Mouse (Mus musculus): ENCODE data around the gene Nptxr. TPM values are rescaled to one million over a fixed set of nuclear protein-coding genes. Genes with fewer than 3 reads are reported as not detected.

Nptxr gene
- polyA plus RNA-seq, 1 experiment from 2014 or later = 1.3 TPM

- 86% methylated on average over 6 of the region's 6 CpGs for WGBS
- H3K36me3 ChIP-seq (ENCODE audit: control insufficient read depth, insufficient read depth, low read length) = peaks cover 35% of the 10 kb centered on the region
- no peak overlapping the region for H3K27ac ChIP-seq (replicated peaks in 1 of 2; ENCODE audit: control insufficient read depth in 1 of 2, insufficient read depth in 1 of 2, low read depth in 2 of 2, low read length in 2 of 2)
- peaks cover under 1 to 5% of the 10 kb centered on the region in 2 experiments; a peak in 1 of 4 replicates for H3K4me1 ChIP-seq (ENCODE audit: control insufficient read depth in 2 of 2, insufficient read depth in 2 of 2, low read length in 2 of 2)
- no peak overlapping the region for H3K9ac ChIP-seq (ENCODE audit: low read length)
- H3K4me3 ChIP-seq (ENCODE audit: control insufficient read depth in 1 of 2, insufficient read depth in 1 of 2, low read depth in 1 of 2, low read length in 2 of 2) = no peak overlapping the region
- no peak overlapping the region for H3K4me2 ChIP-seq (ENCODE audit: low read length)
- H3K27me3 ChIP-seq (ENCODE audit: control insufficient read depth, insufficient read depth, low read length) = no peaks in the 10 kb centered on the region
- ATAC-seq (ENCODE audit: insufficient number of reproducible peaks, insufficient read depth, low FRiP score, low read depth) = no peak
- no peaks in the 10 kb centered on the region for H3K9me3 ChIP-seq (ENCODE audit: control insufficient read depth, low read length)
These were observed 43.6 kb downstream of the Nptxr start for GRCm38 (mm10) chr15:79760956-79761355.

DNA sequence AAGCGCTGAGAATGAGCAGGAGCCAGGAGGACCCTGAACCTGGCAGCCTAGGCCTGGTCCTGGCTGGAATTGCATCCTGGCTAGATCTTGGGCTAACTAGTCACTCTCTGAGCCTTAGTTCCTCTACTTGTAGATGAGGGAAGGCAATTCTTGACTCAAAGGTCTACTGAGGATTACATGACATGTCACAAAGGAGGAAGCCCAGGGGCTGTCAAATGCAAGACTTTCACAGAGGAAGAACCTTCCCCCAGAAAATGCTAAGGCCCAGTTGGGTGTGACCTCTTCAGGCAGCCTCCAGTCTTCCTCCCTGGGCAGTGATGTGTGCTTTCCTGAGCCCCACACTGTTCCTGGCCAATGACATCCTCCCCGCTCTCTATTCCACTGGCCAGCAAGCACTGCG, 47.4 kb downstream of the Nptxr start:
- H3K27ac ChIP-seq (replicated peaks in 1 of 2; ENCODE audit: control insufficient read depth in 1 of 2, insufficient read depth in 1 of 2, low read depth in 2 of 2, low read length in 2 of 2) = no peak overlapping the region
- WGBS = 84% methylated on average over 3 of the region's 3 CpGs

GRCm38 (mm10) chr15:79755977-79756625, 48.5 kb downstream of the Nptxr start:
- Histone ChIP-seq H3K27me3 (ENCODE audit: control insufficient read depth, insufficient read depth, low read length) (no peaks in the 10 kb centered on the region), H3K9me3 (ENCODE audit: control insufficient read depth, low read length) (no peaks in the 10 kb centered on the region), H3K27ac (replicated peaks in 1 of 2; ENCODE audit: control insufficient read depth in 1 of 2, insufficient read depth in 1 of 2, low read depth in 2 of 2, low read length in 2 of 2) (no peak overlapping the region), H3K9ac (ENCODE audit: low read length) (no peak overlapping the region), H3K4me2 (ENCODE audit: low read length) (no peak overlapping the region), H3K4me1 (ENCODE audit: control insufficient read depth in 2 of 2, insufficient read depth in 2 of 2, low read length in 2 of 2) (no peaks in the 10 kb centered on the region), H3K36me3 (ENCODE audit: control insufficient read depth, insufficient read depth, low read length) (0 out of 2 replicates have a peak, but pooled peaks cover 3% of the 10 kb centered on the region), H3K4me3 (ENCODE audit: control insufficient read depth in 1 of 2, insufficient read depth in 1 of 2, low read depth in 1 of 2, low read length in 2 of 2) (no peak overlapping the region)
- WGBS = 83% methylated on average over 8 of the region's 8 CpGs
- ATAC-seq (ENCODE audit: insufficient number of reproducible peaks, insufficient read depth, low FRiP score, low read depth) = no peak

More for the DNA sequence above, 47.4 kb downstream of the Nptxr start:
- no peak for ATAC-seq (ENCODE audit: insufficient number of reproducible peaks, insufficient read depth, low FRiP score, low read depth)
- Histone ChIP-seq H3K9ac (ENCODE audit: low read length) (no peak overlapping the region), H3K4me2 (ENCODE audit: low read length) (no peak overlapping the region), H3K4me3 (ENCODE audit: control insufficient read depth in 1 of 2, insufficient read depth in 1 of 2, low read depth in 1 of 2, low read length in 2 of 2) (no peak overlapping the region), H3K27me3 (ENCODE audit: control insufficient read depth, insufficient read depth, low read length) (no peaks in the 10 kb centered on the region), H3K9me3 (ENCODE audit: control insufficient read depth, low read length) (no peaks in the 10 kb centered on the region), H3K36me3 (ENCODE audit: control insufficient read depth, insufficient read depth, low read length) (peaks cover 13% of the 10 kb centered on the region), H3K4me1 (ENCODE audit: control insufficient read depth in 2 of 2, insufficient read depth in 2 of 2, low read length in 2 of 2) (no peaks in the 10 kb centered on the region)

- Histone ChIP-seq H3K36me3 (ENCODE audit: control insufficient read depth, insufficient read depth, low read length) (no peaks in the 10 kb centered on the region), H3K4me2 (ENCODE audit: low read length) (no peak overlapping the region), H3K27ac (replicated peaks in 1 of 2; ENCODE audit: control insufficient read depth in 1 of 2, insufficient read depth in 1 of 2, low read depth in 2 of 2, low read length in 2 of 2) (no peak overlapping the region), H3K9ac (ENCODE audit: low read length) (no peak overlapping the region), H3K4me3 (ENCODE audit: control insufficient read depth in 1 of 2, insufficient read depth in 1 of 2, low read depth in 1 of 2, low read length in 2 of 2) (no peak overlapping the region), H3K4me1 (ENCODE audit: control insufficient read depth in 2 of 2, insufficient read depth in 2 of 2, low read length in 2 of 2) (no peaks in the 10 kb centered on the region), H3K9me3 (ENCODE audit: control insufficient read depth, low read length) (no peaks in the 10 kb centered on the region), H3K27me3 (ENCODE audit: control insufficient read depth, insufficient read depth, low read length) (no peaks in the 10 kb centered on the region)
- WGBS = 83% methylated on average over 4 of the region's 4 CpGs
- ATAC-seq (ENCODE audit: insufficient number of reproducible peaks, insufficient read depth, low FRiP score, low read depth) = no peak
These were observed 49.4 kb downstream of the Nptxr start for GRCm38 (mm10) chr15:79755176-79755575.

DNA sequence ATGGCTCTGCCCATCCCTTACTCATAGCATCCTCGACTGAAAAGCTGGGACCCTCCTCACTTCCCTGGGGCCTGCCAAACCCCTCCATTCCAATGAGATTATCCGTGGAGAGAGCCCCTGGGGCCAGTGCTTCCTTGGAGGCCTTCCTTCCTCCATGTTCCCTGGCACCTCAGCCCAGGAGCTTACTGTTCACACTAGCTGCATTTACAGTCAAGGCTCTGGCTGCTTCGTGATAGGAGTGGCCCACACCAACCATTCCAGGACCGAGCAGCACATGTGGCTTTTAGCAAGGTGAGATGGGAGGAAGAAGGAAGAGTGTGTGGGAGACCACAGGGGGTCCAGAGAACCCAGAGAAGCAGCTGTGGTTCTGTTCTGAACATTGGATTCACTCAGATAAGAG, 50.7 kb downstream of the Nptxr start:
- Histone ChIP-seq H3K9me3 (ENCODE audit: control insufficient read depth, low read length) (no peaks in the 10 kb centered on the region), H3K4me1 (ENCODE audit: control insufficient read depth in 2 of 2, insufficient read depth in 2 of 2, low read length in 2 of 2) (no peaks in the 10 kb centered on the region), H3K36me3 (ENCODE audit: control insufficient read depth, insufficient read depth, low read length) (no peaks in the 10 kb centered on the region), H3K4me2 (ENCODE audit: low read length) (no peak overlapping the region), H3K27ac (replicated peaks in 1 of 2; ENCODE audit: control insufficient read depth in 1 of 2, insufficient read depth in 1 of 2, low read depth in 2 of 2, low read length in 2 of 2) (no peak overlapping the region), H3K27me3 (ENCODE audit: control insufficient read depth, insufficient read depth, low read length) (no peaks in the 10 kb centered on the region), H3K4me3 (ENCODE audit: control insufficient read depth in 1 of 2, insufficient read depth in 1 of 2, low read depth in 1 of 2, low read length in 2 of 2) (no peak overlapping the region), H3K9ac (ENCODE audit: low read length) (no peak overlapping the region)
- no peak for ATAC-seq (ENCODE audit: insufficient number of reproducible peaks, insufficient read depth, low FRiP score, low read depth)
- WGBS = 44% methylated on average over 4 of the region's 4 CpGs

DNA sequence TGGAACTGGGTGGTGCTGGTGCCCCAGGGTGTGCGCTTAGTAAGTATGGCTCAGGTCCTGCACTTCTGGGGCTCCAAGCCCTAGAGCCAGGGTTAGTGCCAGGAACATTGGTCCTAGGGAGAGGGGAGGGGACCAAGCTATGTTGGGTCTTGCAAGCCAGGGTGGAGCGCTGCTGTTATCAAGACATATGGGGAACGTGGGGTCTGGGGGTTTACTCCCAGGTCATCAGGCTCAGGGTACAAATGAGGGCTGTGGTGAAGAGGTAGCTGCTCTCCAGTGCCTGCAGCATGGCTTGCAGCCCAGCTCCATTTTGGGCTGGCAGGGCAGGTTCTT, 51.2 kb downstream of the Nptxr start:
- whole genome bisulfite sequencing = 77% methylated on average over 3 of the region's 3 CpGs
- H3K27ac ChIP-seq (replicated peaks in 1 of 2; ENCODE audit: control insufficient read depth in 1 of 2, insufficient read depth in 1 of 2, low read depth in 2 of 2, low read length in 2 of 2) = no peak overlapping the region
- no peaks in the 10 kb centered on the region for H3K9me3 ChIP-seq (ENCODE audit: control insufficient read depth, low read length)
- no peak overlapping the region for H3K4me3 ChIP-seq (ENCODE audit: control insufficient read depth in 1 of 2, insufficient read depth in 1 of 2, low read depth in 1 of 2, low read length in 2 of 2)
- no peak for ATAC-seq (ENCODE audit: insufficient number of reproducible peaks, insufficient read depth, low FRiP score, low read depth)
- H3K4me1 ChIP-seq (ENCODE audit: control insufficient read depth in 2 of 2, insufficient read depth in 2 of 2, low read length in 2 of 2) = no peaks in the 10 kb centered on the region
- no peaks in the 10 kb centered on the region for H3K27me3 ChIP-seq (ENCODE audit: control insufficient read depth, insufficient read depth, low read length)
- H3K9ac ChIP-seq (ENCODE audit: low read length) = no peak overlapping the region
- no peak overlapping the region for H3K4me2 ChIP-seq (ENCODE audit: low read length)
- H3K36me3 ChIP-seq (ENCODE audit: control insufficient read depth, insufficient read depth, low read length) = no peaks in the 10 kb centered on the region

DNA sequence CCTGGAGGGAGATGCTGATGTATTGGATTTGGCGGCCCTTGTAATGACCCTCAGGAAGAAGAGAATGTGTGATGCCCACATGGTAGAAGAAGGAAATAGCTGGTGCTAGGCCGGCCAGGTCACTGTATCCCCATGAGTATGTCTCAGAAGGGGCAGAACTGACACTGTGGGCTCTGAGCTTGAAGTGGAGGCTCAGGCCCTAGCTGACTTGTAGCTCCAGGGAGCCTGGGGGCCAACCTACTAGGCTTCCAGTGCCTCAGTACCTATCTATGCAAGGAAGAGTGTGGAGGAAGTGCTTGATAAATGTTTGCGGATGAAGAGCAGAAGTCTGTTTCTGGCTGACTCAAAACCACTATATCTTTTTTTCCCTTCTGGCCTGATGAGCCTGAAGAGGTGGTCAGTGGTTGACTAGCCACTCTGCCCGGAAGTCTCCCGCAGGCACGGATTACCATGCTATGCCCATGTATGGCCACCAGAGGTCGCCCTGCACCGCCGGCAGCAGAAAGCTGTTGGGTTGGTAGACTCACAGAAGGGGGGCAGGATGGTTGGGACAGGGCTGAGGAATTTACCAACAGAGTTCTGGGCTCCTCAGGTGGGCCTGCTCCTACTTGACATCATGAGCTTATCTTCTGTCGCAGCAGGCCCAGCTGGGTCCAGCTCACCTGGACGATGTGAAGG, 51.7 kb downstream of the Nptxr start:
- no peaks in the 10 kb centered on the region for H3K36me3 ChIP-seq (ENCODE audit: control insufficient read depth, insufficient read depth, low read length)
- H3K27ac ChIP-seq (replicated peaks in 1 of 2; ENCODE audit: control insufficient read depth in 1 of 2, insufficient read depth in 1 of 2, low read depth in 2 of 2, low read length in 2 of 2) = no peak overlapping the region
- H3K9me3 ChIP-seq (ENCODE audit: control insufficient read depth, low read length) = no peaks in the 10 kb centered on the region
- H3K9ac ChIP-seq (ENCODE audit: low read length) = no peak overlapping the region
- no peak overlapping the region for H3K4me3 ChIP-seq (ENCODE audit: control insufficient read depth in 1 of 2, insufficient read depth in 1 of 2, low read depth in 1 of 2, low read length in 2 of 2)
- 22% methylated on average over 11 of the region's 11 CpGs for WGBS
- no peak for ATAC-seq (ENCODE audit: insufficient number of reproducible peaks, insufficient read depth, low FRiP score, low read depth)
- no peaks in the 10 kb centered on the region for H3K27me3 ChIP-seq (ENCODE audit: control insufficient read depth, insufficient read depth, low read length)
- H3K4me1 ChIP-seq (ENCODE audit: control insufficient read depth in 2 of 2, insufficient read depth in 2 of 2, low read length in 2 of 2) = no peaks in the 10 kb centered on the region
- H3K4me2 ChIP-seq (ENCODE audit: low read length) = no peak overlapping the region

- no peak for ATAC-seq (ENCODE audit: insufficient number of reproducible peaks, insufficient read depth, low FRiP score, low read depth)
- Histone ChIP-seq H3K27ac (replicated peaks in 1 of 2; ENCODE audit: control insufficient read depth in 1 of 2, insufficient read depth in 1 of 2, low read depth in 2 of 2, low read length in 2 of 2) (no peak overlapping the region), H3K9me3 (ENCODE audit: control insufficient read depth, low read length) (no peaks in the 10 kb centered on the region), H3K4me3 (ENCODE audit: control insufficient read depth in 1 of 2, insufficient read depth in 1 of 2, low read depth in 1 of 2, low read length in 2 of 2) (no peak overlapping the region), H3K4me2 (ENCODE audit: low read length) (no peak overlapping the region), H3K36me3 (ENCODE audit: control insufficient read depth, insufficient read depth, low read length) (no peaks in the 10 kb centered on the region), H3K9ac (ENCODE audit: low read length) (no peak overlapping the region), H3K27me3 (ENCODE audit: control insufficient read depth, insufficient read depth, low read length) (no peaks in the 10 kb centered on the region), H3K4me1 (ENCODE audit: control insufficient read depth in 2 of 2, insufficient read depth in 2 of 2, low read length in 2 of 2) (no peaks in the 10 kb centered on the region)
- WGBS = 69% methylated on average over 17 of the region's 17 CpGs
These were observed 52.8 kb downstream of the Nptxr start for GRCm38 (mm10) chr15:79751772-79752171.

Data from heart, embryonic 14.5 days (tissue).